Mouse (Mus musculus) lung, embryonic 14.5 days (tissue): ENCODE results near the gene Nucb1. TPM values are rescaled to one million over a fixed set of nuclear protein-coding genes. Genes with fewer than 3 reads are reported as not detected.

Experiments used
- ATAC-seq: fragments of 200-750 bp; cut with Nextera tagmentation; 2 replicates; pipeline ENCODE4 v1.8.0; 2017; ENCODE audit warnings: mild to moderate bottlenecking, moderate TSS enrichment, moderate library complexity; ENCODE audit not compliant: insufficient read depth
- DNase-seq: peaks from one replicate; pipeline ENCODE4 v3.0.0-alpha.2; 2015
- H3K27ac ChIP-seq: fragments of 300-500 bp; sonication (generic); 2 replicates; pipeline ENCODE4 v1.5.1; 2014; ENCODE audit warnings: low read depth, mild to moderate bottlenecking, moderate library complexity
- H3K27me3 ChIP-seq: fragments of 300-500 bp; sonication (generic); 2 replicates; pipeline ENCODE4 v1.6.1; 2014; ENCODE audit warnings: low read length, control low read depth; ENCODE audit not compliant: insufficient read depth
- H3K36me3 ChIP-seq: fragments of 300-500 bp; sonication (generic); 2 replicates; pipeline ENCODE4 v1.6.1; 2014; ENCODE audit warnings: control low read depth; ENCODE audit not compliant: insufficient read depth
- H3K4me1 ChIP-seq: fragments of 300-500 bp; sonication (generic); 2 replicates; pipeline ENCODE4 v1.6.1; 2014; ENCODE audit warnings: antibody characterized with exemption, control low read depth; ENCODE audit not compliant: insufficient read depth
- H3K4me2 ChIP-seq: fragments of 300-500 bp; sonication (generic); 2 replicates; pipeline ENCODE4 v1.6.1; 2014; ENCODE audit warnings: mild to moderate bottlenecking
- H3K4me3 ChIP-seq: fragments of 300-500 bp; sonication (generic); 2 replicates; pipeline ENCODE4 v1.5.1; 2014; ENCODE audit warnings: low read depth, low read length
- H3K9ac ChIP-seq: fragments of 300-500 bp; sonication (generic); 2 replicates; pipeline ENCODE4 v1.6.1; 2014
- H3K9me3 ChIP-seq: fragments of 300-500 bp; sonication (generic); 2 replicates; pipeline ENCODE4 v1.6.1; 2016; ENCODE audit warnings: low read depth, low read length, control low read depth
- CTCF ChIP-seq: IDR thresholded peaks from 2 replicates; pipeline ENCODE4 v1.5.1; 2016; ENCODE audit warnings: antibody characterized with exemption, low read depth
- WGBS: fragments of 180-500 bp; shearing (Covaris S2); extraction: QIAGEN DNeasy Blood & Tissue Kit; methylation state at CpG from one replicate; pipeline ENCODE4 v1.1.7; 2014; 5-methylcytosine and 5-hydroxymethylcytosine counted together
- polyA plus RNA-seq: library from polyadenylated mRNA; unstranded; fragments of >200 nt; fragmentation: Nextera tagmentation; extraction: Ambion mirVana; gene quantifications from 2 replicates; pipeline ENCODE4 v1.2.1, GENCODE M21; 2014

Nucb1 gene
- polyA plus RNA-seq, 1 experiment from 2014 or later: 194 TPM

GRCm38 (mm10) chr7:45524841-45525621, 14.8 kb upstream of the Nucb1 start:
- Histone ChIP-seq H3K27ac (peak overlapping the region; percentile 93), H3K4me1 (no peaks in the 10 kb centered on the region), H3K36me3 (peaks cover 18% of the 10 kb centered on the region; the same call in 1 of the 2 replicates), H3K9me3 (no peaks in the 10 kb centered on the region), H3K4me2 (peak overlapping the region; percentile 93), H3K4me3 (peak overlapping the region; percentile 84), H3K27me3 (no peaks in the 10 kb centered on the region), H3K9ac (peak overlapping the region; percentile 92)
- 14% methylated on average over 12 of the region's 12 CpGs for WGBS
- DNase-seq: peak; percentile 46
- ATAC-seq: no peak
- TF ChIP-seq CTCF: no peak

GRCm38 (mm10) chr7:45523678-45524170, 13.5 kb upstream of the Nucb1 start:
- no peak for TF ChIP-seq CTCF
- Histone ChIP-seq H3K27me3 (no peaks in the 10 kb centered on the region), H3K9me3 (no peaks in the 10 kb centered on the region), H3K27ac (no peak overlapping the region), H3K9ac (0 out of 2 replicates have a peak overlapping the region, but pooled peaks have one; percentile 17), H3K4me2 (peak overlapping the region; percentile 4; the same call in 1 of the 2 replicates), H3K36me3 (peaks cover 18% of the 10 kb centered on the region; the same call in 1 of the 2 replicates), H3K4me1 (no peaks in the 10 kb centered on the region), H3K4me3 (peak overlapping the region; percentile 26)
- 84% methylated on average over 13 of the region's 13 CpGs for WGBS
- DNase-seq (no peak), ATAC-seq (no peak)

GRCm38 (mm10) chr7:45522957-45523676, 12.9 kb upstream of the Nucb1 start:
- no peaks in the 10 kb centered on the region for H3K9me3 ChIP-seq
- H3K27ac ChIP-seq: no peak overlapping the region
- H3K4me2 ChIP-seq: peak overlapping the region; percentile 20
- DNase-seq: no peak
- H3K4me1 ChIP-seq: no peaks in the 10 kb centered on the region
- no peaks in the 10 kb centered on the region for H3K27me3 ChIP-seq
- peak overlapping the region; percentile 26; the same call in 1 of the 2 replicates for H3K4me3 ChIP-seq
- H3K36me3 ChIP-seq: peaks cover 18% of the 10 kb centered on the region; the same call in 1 of the 2 replicates
- WGBS: 69% methylated on average over 18 of the region's 18 CpGs
- 0 out of 2 replicates have a peak overlapping the region, but pooled peaks have one; percentile 17 for H3K9ac ChIP-seq
- no peak for TF ChIP-seq CTCF
- ATAC-seq: no peak

- ATAC-seq: no peak
These were observed 12.1 kb upstream of the Nucb1 start for GRCm38 (mm10) chr7:45522194-45522752.

GRCm38 (mm10) chr7:45521728-45522184, 11.6 kb upstream of the Nucb1 start:
- peak; percentile 48; the same call in 1 of the 2 replicates for TF ChIP-seq CTCF
- ATAC-seq (peak; percentile 77), DNase-seq (peak; percentile 93)
- Histone ChIP-seq H3K27ac (peak overlapping the region; percentile 93), H3K36me3 (peaks cover 18% of the 10 kb centered on the region; the same call in 1 of the 2 replicates), H3K4me2 (peak overlapping the region; percentile 64), H3K27me3 (no peaks in the 10 kb centered on the region), H3K9ac (peak overlapping the region; percentile 62), H3K9me3 (no peaks in the 10 kb centered on the region), H3K4me1 (no peaks in the 10 kb centered on the region), H3K4me3 (peak overlapping the region; percentile 54)
- WGBS: under 1% methylated on average over 28 of the region's 28 CpGs

More at GRCm38 (mm10) chr7:45522194-45522752, 12.1 kb upstream of the Nucb1 start:
- no peaks in the 10 kb centered on the region for H3K9me3 ChIP-seq
- H3K27me3 ChIP-seq: no peaks in the 10 kb centered on the region
- peaks cover 18% of the 10 kb centered on the region; the same call in 1 of the 2 replicates for H3K36me3 ChIP-seq
- H3K9ac ChIP-seq: peak overlapping the region; percentile 62
- DNase-seq: no peak
- no peak overlapping the region; the same call in 1 of the 2 replicates for H3K27ac ChIP-seq
- H3K4me2 ChIP-seq: peak overlapping the region; percentile 64
- TF ChIP-seq CTCF: no peak
- H3K4me3 ChIP-seq: peak overlapping the region; percentile 54
- 55% methylated on average over 16 of the region's 16 CpGs for WGBS
- H3K4me1 ChIP-seq: no peaks in the 10 kb centered on the region

DNA sequence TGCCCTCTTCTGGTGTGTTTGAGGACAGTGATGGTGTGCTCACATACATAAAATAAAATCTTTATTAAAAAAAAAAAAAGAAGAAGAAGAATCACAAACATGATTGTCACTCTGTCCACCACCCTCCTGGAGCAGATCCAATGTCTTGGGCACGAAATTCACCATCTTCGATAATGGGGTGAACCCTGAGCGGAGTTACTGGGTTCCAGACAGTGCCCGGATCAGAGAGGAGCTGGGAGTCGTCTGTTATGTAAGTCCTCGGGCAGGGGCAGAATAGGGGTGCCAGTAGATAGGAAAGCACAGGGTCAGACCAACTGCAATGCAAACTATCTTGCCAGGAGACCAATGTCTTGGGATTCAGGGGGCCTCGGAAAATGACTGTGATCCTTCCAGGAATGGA, 10.4 kb upstream of the Nucb1 start:
- Histone ChIP-seq H3K27ac (no peak overlapping the region), H3K9me3 (no peaks in the 10 kb centered on the region), H3K4me3 (no peak overlapping the region), H3K27me3 (no peaks in the 10 kb centered on the region), H3K4me1 (no peaks in the 10 kb centered on the region), H3K9ac (no peak overlapping the region), H3K36me3 (peaks cover 18% of the 10 kb centered on the region; the same call in 1 of the 2 replicates), H3K4me2 (peak overlapping the region; percentile 64; the same call in 1 of the 2 replicates)
- DNase-seq (no peak), ATAC-seq (no peak)
- no peak for TF ChIP-seq CTCF
- WGBS: 87% methylated on average over 7 of the region's 7 CpGs
